Mouse (Mus musculus) spleen, postnatal 36 days (tissue): ENCODE data around the gene Mrps16.

ENCODE experiments used
- DNase-seq, 2 experiments: peaks; one replicate each; pipeline ENCODE4 v3.0.0; 2022; ENCODE audit warnings: low spot score in 2 of 2, mixed read lengths in 1 of 2

Mrps16 gene

DNA sequence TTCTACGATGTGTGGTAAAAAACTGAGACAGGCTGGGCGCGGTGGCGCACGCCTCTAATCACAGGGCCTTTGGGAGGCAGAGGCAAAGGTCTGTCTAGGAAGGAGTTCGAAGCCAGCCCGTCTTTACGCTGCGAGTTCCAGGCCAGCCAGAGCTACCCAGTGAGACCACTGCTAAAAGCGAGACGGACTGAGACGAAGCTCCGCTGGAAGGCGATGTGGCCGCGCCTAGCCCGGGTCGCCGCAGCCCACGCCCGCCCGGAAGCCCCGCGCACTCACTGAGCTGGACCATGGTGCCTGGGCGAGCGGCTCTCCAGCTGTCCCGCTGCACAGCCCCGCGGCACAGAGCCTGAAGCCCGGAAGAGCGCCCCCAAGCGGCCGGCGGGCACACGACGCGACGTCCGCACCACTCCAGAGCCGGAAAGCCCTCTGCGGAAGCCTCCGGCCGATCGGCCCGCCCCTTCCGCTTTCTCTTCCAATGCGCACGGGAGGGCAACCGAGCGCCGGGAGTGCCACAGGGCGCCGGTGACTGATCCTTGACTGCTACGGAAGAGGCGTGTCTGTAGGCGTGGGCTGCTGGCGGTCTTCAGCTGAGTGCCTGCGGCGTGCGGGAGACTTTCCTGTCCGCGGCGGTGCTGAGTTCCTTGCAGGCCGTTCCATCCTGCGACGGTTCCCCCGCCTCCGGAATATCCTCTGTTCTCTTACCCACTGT lies at the start of gene Mrps16:
TSS of gene Mrps16 (minus strand) at position 430 of the 709 bp plus-strand sequence.
- peak; percentile 97 to 98 for DNase-seq

DNA sequence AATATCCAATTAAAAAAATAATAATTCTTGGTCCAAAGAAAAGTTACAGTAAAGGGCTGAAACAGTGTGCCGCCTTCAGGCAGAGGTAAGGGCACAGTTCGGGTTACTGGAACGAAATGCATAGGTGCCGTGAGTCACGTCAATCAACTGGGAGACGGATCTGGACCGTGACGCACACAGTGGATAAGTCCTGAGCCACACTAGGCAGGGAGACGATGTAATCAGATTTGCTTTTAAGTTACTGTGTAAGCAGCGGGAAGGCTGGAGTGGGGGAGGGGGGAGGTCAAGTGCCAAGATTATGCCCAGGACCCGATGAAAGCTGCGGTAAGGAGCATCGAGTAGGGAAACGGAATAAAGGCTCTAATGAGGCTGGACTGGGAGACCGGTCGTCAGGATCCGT lies 48.8 kb upstream of the Mrps16 start:
- no peak for DNase-seq

DNA sequence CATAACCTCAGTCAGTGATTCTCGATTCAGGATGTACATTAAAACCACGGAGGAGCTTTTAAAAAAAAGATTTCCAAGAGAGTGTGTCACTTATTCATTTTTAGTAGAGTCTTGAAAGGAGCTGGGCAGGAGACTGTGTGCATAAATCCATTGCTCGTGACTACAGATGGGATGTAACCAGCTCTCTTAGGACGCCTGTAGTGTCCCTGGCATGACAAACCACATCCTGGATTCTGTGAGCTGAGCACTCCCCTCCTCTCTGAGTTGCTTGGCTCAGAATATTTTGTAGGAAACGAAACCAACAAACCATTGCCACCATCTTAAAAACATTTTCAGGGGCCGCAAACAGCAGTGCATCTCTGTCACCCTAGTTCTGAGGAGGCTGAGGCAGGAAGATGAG lies 43.5 kb upstream of the Mrps16 start:
- no peak for DNase-seq

DNA sequence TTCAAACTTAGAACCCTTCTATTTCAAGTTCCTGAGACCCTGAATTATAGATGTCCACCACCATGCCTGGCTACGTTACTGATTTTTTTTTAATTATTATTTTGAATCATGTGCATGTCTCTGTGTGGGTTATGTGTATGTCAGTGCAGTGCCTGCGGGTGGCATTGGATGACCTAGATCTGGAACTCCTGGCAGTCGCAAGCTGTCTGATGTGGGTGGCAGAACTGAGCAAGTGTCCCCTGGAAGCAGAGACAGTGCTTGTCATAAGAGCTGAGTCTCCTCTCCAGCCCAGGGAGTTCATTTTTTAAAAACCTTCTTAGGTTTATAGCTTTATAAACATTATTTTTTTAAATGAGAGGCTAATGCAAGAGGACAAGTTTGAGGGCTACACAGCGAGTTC lies 39.0 kb upstream of the Mrps16 start:
- DNase-seq = no peak

DNA sequence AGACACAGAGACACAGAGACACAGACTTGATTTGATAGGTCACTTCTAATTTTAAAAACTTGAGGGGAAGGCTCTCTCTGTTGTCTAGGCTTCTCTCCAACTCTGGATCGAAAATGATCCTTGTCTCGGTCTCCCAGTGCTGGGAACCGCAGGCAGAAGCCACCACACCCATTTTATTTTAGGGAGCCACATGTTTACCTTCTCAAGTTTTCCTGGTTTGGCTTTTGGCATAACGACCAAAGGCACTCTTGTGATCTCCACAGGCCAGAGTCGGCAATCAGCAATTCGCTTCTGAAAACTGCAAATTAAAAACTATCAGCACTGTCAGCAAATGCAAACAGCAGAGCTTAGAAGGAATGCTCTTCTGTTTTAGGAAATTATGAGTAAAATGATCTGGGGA lies 38.3 kb upstream of the Mrps16 start:
- no peak for DNase-seq

DNA sequence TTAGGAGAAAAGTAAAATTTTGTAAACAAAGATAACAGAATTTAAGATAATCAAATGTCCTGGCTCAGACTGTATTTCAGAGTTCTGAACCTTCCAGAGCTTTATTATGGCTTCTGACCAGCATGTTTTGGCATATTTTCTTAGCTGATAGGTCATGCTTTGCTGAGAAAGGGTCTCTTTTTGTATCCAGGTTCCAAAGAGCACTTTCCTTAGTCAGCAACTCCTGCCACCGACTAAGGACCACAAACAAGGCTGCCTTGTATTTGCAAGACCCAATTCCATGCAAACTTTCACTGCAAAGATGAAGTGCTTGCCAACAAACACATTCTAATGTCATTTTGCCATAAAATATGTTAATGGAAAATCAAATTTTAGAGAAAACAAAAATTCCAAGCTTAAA lies 36.4 kb upstream of the Mrps16 start:
- DNase-seq = no peak

DNA sequence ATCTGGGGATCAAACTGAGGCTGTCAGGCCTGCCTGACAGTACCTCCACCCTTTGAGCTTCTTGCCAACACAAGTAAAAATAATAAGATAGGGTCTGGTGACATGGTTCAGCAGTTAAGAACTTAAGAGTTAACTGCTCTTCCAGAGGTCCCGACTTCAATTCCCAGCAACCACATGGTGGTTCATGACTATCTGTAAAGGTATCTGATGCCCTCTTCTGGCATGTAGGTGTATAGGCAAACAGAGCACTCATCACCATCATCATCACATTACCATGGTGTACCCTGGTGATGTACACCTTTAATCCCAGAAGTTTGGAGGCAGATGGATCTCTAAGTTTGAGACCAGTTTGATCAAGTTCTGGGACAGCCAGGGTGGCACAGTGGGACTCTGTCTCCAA lies 35.2 kb upstream of the Mrps16 start:
- DNase-seq = no peak

DNA sequence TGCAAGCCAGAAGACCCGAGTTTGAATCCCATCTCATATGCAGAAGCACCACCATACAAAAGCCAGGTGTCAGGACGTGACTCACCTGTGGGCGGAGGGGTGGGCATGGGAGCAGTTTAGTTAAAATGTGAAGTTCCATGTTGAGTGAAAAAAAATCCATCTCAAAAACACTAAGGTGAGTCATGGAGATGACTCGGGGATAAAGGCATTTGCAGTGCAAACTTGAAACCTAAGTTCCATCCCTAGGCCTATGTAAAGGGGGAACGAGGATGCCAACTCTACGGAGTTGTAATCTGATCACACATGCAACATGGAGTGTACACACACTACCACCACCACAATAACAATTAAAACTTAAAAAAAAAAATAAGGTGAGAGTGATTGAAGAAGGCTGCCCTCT lies 29.6 kb upstream of the Mrps16 start:
- no peak for DNase-seq

DNA sequence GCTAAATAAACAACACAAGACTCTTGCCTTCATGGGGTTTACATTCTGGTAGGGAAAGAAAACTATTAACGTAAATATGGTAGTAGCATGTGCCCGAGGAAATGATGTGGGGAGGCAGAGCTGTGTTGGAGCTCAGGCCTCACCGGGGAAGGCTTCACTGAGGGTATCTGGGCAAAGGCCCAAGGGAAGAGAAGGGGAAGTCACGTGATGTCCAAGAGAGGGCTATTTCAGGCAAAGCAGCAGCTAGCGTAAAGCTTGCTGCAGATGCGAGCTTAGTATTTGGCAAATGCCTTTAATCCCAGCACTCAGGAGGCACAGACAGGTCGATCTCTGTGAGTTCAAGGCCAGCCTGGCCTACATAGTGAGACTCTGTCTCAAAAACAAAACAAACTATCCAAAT lies 28.8 kb upstream of the Mrps16 start:
- peak; percentile 15 to 27 for DNase-seq

DNA sequence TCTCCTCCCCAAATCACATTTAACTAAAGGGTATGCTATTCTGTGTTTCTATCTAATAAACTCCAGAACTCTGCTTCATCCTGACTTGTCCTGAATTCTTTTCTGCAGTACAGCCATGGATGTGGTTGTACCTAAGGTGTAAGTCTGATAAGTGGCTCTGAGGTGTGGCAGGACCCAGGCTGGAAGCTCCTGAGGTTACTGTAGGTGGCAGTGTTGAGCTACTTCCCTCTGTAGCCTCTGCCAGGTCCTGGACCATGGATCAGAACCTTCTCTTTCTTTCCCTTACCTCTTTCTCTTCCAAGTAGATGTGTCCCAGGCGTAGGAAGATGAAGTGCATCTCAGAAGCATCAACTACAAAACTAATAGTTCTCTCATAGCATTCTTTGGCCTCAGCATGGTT lies 6.6 kb upstream of the Mrps16 start:
- peak in 1 of 2 experiments; percentile 32 for DNase-seq

DNA sequence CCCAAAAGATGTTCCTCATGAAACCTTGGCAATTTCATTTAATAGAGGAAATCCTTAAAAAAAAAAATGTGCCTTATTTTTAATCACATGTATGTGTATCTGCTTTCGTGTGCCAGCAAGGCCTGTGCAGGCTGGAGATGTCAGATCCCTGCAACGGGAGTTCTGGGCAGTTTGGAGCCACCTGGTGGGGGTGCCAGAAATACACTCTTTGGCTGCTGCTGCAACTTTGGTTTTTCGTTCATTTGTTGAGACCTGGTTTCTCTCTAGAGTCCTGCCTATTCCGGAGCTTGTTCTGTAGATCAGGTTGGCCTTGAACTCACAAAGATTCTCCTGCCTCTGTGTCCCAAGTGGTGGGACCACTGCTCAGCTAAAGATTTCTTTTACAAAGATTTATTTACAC lies 5.4 kb upstream of the Mrps16 start:
- peak; percentile 29 to 34 for DNase-seq

DNA sequence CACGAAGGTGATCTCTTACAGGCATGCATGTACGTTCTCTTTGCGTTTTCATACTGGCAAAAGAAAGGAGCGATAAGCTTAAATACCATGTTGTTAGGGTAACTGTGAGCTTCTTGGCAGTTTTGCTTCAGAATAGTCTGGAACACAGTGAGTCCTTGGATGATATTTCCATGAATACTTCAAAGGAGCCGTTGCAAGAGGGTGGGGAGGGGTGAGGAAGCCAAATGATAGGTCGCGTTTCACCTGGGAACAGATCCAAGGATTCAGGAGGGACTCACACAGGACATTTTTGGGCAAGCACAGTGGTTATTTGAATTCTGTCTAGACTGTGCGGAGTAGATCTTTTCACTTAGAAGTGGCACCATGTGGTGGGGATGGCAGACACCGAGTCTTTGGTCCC lies 3.8 kb upstream of the Mrps16 start:
- no peak for DNase-seq

DNA sequence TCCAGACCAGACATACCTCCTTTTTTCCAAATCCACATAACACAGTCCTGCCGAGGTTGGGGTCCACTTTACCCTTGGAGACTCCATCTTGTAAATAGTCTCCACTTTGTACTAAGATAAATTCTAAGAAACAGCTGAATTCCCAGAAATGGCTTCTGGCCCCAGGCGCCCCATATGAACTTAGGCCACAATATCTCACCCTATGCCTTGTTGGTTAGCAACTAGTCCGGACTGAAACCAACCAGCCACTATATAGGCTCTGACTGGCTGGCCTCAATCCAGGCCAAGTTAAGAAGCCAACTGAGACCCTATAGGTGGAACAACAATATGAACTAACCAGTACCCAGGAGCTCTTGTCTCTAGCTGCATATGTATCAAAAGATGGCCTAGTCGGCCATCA lies 1.1 kb downstream of the Mrps16 start:
- DNase-seq = no peak

DNA sequence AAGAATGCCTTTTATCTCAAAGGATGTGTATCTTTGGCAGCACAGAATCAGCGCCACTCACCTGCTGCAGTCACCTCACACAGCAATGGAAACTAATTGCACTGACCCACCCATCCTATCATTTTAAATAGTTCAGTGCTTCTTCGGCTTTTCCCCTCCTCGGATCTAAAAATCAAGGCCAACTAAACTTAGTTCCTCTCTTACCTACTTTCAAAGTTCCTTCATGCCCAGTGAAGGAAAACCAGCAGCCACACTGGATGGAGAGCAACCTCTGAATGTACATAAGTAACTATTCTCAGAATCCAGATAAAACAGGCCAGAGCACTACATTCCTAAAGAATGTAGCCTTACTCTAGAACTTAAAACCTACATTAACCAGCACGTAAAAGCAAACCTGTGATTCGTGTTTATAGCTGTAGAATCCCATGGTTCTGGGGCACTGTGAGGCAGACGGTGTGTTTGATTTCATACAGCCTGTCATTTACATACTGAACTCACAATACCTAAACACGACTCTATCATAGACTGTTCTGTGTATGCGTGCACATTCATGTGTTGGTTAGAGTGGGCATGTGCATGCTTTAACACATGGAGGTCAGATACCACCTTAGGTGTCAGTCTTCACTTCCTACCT lies 3.9 kb downstream of the Mrps16 start:
- DNase-seq = no peak

DNA sequence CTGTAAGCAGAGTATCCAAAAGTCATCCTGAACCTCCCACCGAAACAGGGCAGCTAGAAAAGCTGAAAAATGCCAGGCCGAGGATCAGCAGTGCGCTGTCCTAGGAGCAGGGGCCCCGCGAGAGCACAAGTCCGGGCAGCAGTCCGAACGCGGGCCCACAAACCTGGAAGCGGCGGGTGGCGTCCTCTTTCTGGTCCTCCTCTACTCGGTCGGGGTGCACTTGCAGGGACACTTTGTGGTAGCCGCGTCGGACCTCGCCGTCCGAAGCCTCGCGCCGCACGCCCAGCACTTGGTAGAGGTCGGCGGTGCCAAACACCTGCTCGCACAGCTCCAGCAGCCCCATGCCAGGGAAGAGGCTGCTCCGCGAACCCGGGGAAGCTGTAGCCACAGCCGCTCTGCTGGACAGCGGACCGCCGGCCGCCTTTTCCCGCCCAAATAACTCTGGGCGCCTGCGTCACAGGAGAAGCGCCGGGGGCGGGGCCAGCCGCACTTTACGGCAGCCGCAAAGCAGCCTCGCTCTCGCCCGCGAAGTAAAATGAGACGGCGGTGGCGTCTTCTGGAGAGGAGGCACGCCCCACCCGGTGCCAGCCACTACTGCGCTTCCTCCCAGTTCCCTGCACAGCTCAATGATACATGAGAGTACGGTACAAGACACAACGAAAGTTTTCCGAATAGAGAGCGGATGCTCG lies 4.8 kb downstream of the Mrps16 start, which contains the start of gene Dnajc9:
TSS of gene Dnajc9 (minus strand) at position 470 of the 689 bp plus-strand sequence.
- peak; percentile 93 to 94 for DNase-seq

DNA sequence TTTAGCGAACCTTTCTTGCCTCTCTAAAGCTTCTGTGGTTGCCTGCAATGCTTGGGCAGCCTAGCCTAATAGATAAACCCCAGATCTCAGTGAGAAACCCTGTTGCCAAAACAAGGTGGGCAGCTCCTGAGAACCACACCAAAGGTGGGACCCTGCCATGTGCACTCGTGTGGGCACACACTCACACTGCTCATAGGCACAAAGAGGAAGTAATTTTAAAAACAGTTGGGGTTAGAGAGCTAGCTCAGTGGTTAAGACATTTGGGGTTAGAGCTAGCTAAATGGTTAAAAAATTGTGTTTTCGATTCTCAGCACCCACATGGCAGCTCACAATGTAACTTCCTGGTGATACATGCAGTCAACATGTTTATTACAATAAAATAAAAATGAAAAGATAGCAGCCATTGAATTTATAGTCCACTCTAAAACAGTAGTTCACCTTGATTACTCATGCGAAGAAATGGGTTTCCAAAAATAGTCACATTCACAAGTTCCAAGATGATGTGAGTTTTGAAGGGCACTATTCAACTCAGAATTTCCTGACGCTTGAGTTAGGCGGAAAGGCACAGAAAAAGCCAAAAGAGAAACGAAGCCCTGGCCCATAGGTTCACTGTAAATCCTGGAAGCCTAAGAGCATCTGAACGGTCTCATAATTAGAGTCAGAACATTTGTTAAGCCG lies 13.5 kb downstream of the Mrps16 start:
- peak; percentile 84 to 85 for DNase-seq

DNA sequence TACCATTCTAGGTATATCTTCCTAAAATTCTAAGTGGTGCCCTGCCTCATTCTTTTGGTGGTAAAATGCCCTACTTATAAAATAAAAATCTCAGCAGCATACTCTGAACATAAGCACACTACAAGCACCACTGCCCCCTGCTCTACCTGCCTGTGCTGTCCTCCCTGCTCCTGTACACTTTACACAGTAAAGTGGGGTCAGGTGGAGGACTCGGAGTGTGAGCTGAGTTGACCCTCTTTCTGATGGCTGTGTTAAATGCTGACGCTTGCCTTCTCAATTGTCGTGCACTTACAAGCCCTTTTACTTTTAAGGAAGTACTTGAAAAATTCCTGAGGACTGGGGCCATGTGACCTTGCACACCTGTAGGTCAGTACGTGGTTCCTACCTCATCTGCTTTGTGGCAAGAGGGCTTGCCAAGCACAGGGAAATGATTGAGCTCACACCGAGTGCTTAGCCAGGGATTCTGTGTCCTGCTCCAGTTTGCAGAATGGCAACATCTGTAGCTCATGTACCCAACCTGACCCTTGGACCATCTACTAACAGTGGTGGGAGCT lies 14.3 kb downstream of the Mrps16 start:
- peak; percentile 50 to 58 for DNase-seq

DNA sequence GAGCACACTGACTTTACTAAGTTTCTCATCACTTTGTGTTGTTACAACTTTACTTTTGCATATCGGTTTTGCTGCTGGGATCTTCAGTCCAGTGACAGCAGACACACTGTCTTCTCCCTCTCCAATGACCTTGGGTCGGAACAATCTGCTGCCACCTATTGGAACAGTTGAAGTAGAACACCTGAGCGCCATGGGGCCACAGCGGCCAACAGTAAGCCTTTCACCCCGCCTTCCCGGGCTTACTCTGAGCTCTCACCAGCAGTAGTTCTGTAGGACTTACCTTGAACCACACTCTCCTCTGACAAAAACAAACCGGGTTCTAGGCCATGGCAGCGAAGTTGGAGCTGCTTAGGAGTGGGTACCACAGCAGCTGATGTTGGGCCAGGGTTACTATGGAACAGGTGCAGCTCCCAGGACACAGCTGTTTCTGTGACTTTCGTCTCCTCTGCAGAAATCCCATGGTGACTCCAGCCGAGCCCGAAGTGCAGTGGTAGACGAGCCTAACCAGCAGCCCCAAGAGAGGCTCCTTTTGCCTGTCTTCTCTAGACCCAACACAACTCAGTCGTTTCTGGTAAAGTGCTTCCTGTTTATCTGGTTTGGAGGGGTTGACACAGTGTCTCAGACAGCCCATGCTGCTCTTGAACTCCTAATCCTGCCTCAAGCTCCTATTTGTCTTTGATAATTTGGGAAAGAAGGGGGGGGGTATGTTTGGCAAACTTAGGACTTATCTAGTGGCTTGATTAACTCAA lies 14.9 kb downstream of the Mrps16 start:
- peak; percentile 76 to 82 for DNase-seq

DNA sequence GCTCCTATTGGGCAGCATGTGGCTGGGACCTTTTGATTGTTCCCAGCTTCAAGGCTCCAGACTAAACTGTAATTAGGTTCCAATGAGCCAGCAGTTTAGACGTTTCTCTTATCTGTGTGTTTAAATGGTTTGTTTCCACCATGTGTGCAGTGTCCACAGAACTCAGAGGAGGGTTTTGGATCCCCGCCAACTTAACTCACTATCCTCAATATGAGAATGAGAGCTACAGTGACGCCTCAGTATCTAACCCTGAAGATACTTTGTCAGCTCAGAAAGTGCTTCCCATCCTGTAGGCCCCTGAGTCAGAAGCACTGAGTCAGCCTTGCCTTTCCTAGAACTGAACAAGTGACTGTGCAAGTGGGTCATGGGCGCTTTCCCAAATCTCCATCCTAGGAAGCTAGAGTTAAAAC lies 16.3 kb downstream of the Mrps16 start:
- no peak for DNase-seq

DNA sequence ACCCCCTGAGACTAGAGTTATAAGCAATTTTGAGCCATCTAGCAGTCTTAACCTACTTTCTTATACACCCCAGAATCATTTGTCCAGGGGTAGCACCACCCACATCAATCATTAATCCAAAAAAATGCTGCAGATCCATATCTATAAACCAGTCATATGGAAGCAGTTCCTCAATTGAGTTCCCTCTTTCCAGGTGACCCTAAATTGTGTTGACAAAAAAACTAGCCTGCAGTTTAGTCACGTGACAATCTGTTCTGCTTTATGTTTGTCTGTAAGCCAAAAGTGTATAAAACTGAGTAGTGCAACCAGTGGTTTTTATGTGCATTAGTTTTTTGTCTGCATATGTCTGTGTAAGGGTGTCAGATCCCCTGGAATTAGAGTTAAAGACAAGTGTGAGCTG lies 21.6 kb downstream of the Mrps16 start:
- no peak for DNase-seq

DNA sequence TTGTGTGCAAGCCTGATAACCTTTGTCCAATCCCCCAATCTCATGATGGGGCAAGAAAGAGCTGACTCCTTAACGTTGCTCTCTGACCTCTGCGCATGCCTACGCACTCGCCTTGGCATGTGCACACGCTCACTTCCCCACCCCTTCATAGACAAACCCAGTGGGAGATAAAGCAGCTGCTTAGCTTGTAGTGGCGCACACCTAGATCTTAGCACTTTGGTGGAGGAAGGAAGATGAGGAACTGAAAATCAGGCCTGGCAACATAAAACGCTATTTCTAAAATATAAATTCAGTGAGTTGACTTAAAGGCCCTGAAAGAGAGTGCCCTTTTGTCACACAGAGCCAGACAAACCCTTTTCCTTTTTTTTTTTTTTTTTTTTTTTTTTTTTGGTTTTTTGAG lies 22.6 kb downstream of the Mrps16 start:
- DNase-seq = peak; percentile 68 to 74
